Mouse (Mus musculus) lung, adult 2 months (tissue): ENCODE measurements around the gene Cdh16.

Source experiments
- CTCF ChIP-seq: fragments of 200-500 bp; IDR thresholded peaks from 2 replicates; pipeline ENCODE4 v1.5.1; 2011; ENCODE audit warnings: mild to moderate bottlenecking, low read length, control low read depth; ENCODE audit not compliant: insufficient read depth
- POLR2A ChIP-seq: fragments of 200-500 bp; IDR thresholded peaks from 2 replicates; pipeline ENCODE4 v1.6.1; 2011; ENCODE audit warnings: low read depth, mild to moderate bottlenecking, control low read depth, low read length, borderline replicate concordance; ENCODE audit errors: extremely low read depth

- TF ChIP-seq CTCF (no peak), POLR2A (no peak)
These were observed 4.2 kb upstream of the Cdh16 start for GRCm38 (mm10) chr8:104628402-104628801.
